Mouse (Mus musculus) spleen, embryonic (tissue): ENCODE data around the gene Cdk19.

Experiments
- CTCF ChIA-PET: fragments of 350-600 bp; sonication (Branson Sonifier 250); formaldehyde crosslinking; loops from one replicate; lab custom pipeline; 2022; lab: Charles Lee

The Cdk19 gene

DNA sequence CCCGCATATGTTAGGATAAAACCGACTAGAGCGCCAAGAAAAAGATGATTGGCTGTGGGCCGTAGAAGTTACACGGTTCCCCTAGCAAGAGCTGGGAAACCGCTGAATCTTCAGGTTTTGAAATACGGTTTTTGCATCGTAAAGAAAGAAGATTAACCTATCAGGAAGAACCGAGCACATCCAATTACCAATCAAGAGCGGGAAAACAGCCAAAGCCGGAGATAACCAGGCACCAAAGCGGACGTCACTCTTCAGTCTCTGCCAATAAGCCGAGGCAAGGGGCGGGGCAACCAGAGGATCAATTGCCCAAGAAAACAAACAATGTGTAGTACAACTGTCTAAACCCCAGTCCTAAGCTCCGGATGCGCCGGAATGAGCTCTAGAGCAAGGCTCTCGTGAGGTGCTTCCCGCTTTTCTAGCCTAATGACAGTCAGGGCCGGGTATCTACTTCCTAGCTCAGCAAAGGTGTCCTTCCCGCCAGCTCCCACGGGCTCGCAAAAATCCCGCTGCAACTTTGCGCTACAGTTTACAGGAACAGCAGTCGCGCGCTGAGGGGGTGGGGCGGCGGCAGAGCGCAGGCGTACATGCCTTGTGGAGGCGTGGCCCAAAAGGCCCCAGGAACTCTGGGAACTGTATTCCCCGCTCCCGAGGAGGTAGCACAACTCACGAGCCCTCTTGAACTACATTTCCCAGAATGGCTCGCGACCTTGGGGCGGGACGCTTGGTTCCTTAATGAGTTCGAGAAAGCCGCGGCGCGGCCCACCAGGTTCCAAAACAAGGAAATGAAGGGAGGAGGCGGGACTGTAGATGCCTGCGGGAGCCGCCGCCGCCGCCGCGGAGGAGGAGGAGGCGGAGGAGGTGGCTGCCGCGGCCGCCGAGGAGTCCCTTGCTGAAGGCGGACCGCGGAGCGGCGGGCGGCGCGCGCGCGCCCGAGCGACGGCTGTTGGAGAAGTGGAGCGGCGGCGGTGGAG lies 9.5 kb downstream of the Cdk19 start:
- CTCF ChIA-PET = interaction anchor here (0.6 to 1.1 kb wide), 4 partner anchors 18 to 177 kb away, joined by 3 read pairs; no protein-coding TSS in a partner anchor

DNA sequence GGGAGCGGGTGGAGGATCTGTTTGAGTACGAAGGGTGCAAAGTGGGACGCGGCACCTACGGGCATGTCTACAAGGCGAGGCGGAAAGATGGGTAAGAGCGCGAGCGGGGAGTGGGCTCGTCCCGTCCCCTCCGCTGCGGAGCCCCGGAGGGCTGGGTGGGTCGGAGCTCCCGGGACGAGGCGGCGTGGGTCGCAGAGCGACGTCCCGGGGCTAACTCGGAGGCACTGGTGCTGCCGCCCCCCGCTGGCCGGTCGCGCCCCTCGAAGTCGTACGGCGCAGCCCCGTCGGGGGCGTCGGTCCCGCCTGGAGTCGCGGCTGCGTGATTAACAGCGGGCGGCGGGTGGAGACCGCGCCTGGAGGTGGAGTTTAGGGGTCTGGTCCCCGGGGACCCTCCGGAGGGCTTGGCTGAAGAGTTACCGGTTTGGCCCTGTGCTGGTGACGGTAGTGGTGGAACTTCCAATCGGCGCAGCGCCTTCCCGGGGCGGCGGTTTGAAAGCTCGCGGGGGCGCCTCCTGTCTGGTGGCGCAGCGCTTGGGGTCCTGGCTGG lies 10.3 kb downstream of the Cdk19 start:
- CTCF ChIA-PET = interaction anchor here (0.7 to 1.1 kb wide), 2 partner anchors 74 to 176 kb away, joined by 3 read pairs; no protein-coding TSS in a partner anchor

DNA sequence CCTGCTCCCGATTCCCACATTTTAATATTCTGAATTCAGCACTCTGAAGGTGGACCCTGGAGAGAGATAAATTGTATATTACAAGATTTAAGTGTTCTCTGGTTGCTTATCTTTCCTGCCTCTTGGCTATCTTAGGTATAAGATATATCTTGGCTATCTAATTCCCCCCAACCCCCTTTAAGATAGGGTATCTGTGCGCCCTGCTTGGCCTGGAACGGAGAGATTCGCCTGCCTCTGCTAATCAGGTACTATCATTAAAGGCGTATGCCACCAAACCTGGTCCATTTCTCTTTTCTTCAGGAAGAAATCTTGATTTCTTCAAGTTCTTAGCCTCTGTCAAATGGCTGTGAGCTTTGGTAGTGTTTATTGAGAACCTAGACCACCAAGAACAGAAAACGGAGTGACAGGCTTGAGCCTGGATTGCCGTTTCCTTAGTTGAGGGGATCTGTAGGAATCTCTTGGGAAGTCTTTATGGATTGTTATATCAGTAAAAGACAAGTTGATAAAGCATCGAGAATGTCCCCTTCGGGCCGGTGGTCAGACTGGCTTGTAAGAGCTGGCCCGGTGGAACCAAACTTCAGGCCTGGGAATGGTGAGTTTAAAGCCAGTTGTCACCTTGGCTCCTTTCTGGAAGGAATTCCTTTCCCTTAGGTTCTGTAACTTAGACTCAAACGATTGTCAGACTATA lies 11.0 kb downstream of the Cdk19 start:
- CTCF ChIA-PET = no interaction called here

- CTCF ChIA-PET = no interaction called here
These were observed 11.8 kb downstream of the Cdk19 start for GRCm38 (mm10) chr10:40351156-40351555.

- CTCF ChIA-PET = interaction anchor here (0.7 kb wide), 1 partner anchor 1142 kb away, joined by 11 read pairs; no protein-coding TSS in a partner anchor
These were observed 14.7 kb downstream of the Cdk19 start for GRCm38 (mm10) chr10:40354081-40354480.

- CTCF ChIA-PET = interaction anchor here (0.7 kb wide), 1 partner anchor 1142 kb away, joined by 11 read pairs; no protein-coding TSS in a partner anchor
These were observed 15.2 kb downstream of the Cdk19 start for GRCm38 (mm10) chr10:40354556-40354955.

DNA sequence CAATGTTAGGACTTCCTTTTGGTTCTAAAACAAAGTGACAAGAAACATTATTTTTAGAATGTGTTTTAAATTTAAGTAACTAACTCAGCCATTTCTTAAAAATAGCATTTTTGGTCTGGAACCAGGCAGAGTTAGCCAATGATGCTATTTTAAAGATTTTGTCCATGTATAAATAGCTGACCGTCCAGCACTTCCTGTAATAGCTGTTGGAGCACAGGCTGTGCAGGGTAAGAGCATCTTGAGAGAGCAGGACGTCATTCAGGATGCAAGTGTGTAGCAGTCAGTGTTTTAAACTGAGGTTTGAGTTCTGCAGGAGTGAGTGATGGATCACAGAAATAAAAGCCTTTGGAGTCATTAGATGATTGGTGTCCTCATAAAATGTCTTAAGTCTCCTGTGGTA lies 18.8 kb downstream of the Cdk19 start:
- CTCF ChIA-PET = no interaction called here

DNA sequence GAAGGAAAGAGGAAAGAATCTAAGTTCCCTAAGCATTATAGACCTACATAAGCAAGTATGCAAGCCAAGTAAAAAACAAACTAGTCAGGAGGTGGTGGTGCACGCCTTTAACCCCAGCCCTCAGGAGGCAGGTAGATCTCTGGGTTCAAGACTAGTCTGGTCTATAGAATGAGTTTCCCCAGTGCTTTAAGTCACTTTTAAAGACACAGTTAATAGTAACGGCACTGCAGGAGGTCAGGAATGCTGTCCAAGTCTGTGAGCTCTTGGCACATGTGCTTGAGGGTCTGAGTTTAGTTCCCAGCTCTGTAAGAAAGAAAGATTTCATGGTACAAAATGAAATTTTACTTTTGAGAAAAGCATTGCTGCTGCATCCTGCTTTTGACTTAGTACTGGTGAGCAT lies 19.8 kb downstream of the Cdk19 start:
- CTCF ChIA-PET = interaction anchor here (0.6 to 0.9 kb wide), 2 partner anchors 10 to 129 kb away, joined by 3 to 4 read pairs; no protein-coding TSS in a partner anchor

GRCm38 (mm10) chr10:40363004-40363403 lies 23.6 kb downstream of the Cdk19 start:
- CTCF ChIA-PET = no interaction called here

DNA sequence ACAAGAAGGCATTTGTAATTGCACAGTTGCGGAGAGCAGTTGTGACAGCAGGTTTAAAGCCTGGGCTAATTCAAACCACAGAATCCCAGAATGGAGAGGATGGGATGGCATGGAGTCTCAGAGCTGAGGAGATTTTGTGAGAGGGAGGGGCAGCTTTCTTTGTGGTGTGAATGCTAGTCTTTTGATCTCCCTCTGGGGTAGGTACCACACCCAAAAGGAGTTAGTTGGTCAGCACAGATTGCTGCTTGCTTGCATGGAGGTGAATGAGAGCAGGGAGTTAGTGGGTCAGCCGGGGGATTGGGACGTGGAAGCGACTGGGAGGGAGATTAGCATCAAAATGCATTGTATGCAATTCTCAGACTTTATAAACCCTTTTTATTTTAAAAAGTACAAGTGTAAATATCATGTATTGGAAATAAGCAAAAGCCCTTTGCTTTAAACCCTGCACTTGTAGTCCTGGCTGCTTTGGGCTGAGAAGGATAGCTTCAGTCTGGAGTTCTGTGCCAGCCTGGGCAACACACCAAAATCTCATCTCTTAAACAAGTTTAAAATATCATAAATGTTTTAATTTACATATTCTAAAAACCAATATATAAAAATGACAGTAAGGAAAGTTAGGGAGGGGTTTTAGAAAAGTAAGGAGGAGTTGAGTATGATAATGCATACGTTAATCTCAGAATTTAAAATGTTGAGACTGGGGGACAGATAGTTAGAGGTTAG lies 25.4 kb downstream of the Cdk19 start:
- CTCF ChIA-PET = no interaction called here

- CTCF ChIA-PET = no interaction called here
These were observed 26.6 kb downstream of the Cdk19 start for GRCm38 (mm10) chr10:40365991-40366390.

DNA sequence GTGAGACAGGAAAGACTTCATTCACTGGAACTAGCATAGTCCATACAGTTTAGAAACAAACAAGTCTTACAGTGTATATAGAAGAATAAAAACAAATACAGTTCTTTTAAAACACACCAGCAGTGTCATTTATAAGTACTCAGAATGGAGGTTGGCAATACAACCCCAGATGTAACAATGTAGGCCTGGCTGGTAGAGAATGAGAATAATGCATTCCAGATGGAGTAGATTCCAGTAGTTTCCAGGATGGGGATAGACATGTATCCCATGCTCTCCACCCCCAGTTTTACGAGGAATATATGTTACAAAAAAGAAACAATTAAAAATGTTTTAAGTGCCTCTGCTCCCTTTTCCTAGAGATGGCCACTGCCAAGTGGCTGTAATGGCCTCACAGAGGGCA lies 29.2 kb downstream of the Cdk19 start:
- CTCF ChIA-PET = no interaction called here

DNA sequence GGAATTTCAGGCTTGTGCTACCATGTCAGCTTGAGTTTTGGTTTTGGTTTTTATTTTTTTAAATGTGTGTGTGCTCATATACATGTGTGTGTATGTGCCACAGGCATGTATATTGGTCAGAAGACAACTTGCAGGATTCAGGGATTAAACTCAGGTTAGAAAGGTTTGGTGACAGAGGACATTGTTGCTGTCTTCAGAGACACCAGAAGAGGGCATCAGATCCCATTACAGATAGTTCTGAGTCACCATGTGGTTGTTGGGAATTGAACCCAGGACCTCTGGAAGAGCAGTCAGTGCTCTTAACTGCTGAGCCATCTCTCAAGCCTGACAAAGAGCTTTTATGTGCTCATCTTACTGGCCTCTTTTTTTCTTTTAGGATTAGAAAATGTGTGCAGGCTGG lies 30.8 kb downstream of the Cdk19 start:
- CTCF ChIA-PET = interaction anchor here (1.4 to 1.5 kb wide), 2 partner anchors 155 to 160 kb away, joined by 4 to 6 read pairs; no protein-coding TSS in a partner anchor

DNA sequence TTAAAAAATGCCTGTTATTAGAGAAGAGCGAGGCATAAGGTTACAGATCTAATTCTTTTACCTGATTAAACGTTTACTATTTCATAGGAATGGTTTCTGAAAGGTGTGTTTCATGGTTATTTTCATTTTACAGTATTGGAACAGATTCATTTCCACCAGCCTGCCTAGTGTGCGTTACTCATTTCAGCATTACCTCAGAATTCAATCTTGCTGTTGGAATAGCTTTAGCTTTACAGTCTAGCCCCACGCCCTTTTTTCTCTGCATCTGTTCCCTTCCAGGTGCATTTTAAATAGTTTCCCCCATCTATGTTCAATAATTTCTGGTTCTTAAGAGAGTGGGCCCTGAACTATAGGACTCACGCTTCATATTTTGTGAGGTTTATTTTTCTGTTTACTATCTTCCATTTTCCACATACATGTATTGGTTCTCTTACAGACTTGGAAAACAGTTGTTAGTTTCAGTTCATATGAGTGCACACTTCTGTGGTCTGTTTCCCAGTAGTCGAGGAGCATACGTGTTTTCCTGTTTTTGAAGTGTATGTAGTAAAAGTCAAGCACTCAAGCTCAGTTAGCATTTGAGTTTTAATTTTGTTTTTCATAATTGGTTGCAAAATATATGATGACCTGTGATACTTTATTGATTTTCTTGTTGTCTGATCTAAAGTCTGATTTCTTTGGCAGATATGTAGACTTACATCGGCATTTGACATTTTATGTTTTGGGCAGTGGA lies 32.0 kb downstream of the Cdk19 start:
- CTCF ChIA-PET = no interaction called here

- CTCF ChIA-PET = no interaction called here
These were observed 32.7 kb downstream of the Cdk19 start for GRCm38 (mm10) chr10:40371914-40372675.

- CTCF ChIA-PET = no interaction called here
These were observed 34.4 kb downstream of the Cdk19 start for GRCm38 (mm10) chr10:40373749-40374148.

DNA sequence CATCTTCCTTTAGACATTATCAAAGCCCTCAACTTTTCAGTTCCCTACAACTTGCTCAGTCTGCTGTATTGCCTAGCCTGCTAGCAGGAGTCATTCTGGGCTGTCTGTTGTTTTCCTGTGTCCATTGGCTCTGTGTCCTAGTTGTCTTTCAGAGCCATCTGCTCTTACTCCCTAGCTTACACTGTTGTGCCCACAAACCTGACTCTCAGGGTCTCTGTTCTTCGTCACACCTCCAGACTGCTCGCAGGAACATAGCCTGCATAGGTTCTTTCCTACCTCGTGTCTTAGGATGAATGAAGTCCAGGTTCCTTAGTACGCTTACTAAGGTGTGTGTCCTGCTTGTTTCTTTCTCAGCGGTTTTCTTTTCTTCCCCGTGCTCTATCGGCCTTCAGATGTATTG lies 35.5 kb downstream of the Cdk19 start:
- CTCF ChIA-PET = no interaction called here

DNA sequence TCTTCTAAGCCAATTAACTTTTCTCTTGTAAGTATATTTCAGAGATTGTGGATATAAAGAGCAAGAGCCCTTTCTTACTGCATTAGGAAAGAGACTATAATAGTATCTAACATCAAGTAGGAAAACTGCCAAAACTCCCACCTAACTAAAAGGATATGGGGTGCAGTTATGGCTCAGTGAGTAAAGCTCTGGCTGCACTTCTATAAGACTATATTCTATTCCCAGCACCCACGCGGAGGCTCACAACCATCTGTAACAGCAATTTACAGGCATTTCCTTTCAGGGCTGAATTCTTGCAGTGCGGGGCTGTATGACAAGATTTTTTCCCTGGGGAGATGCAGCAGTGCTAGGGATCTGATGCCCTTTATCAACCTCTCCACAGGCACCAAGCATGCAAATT lies 36.9 kb downstream of the Cdk19 start:
- CTCF ChIA-PET = interaction anchor here (0.6 kb wide), 1 partner anchor 24 kb away, joined by 6 read pairs; no protein-coding TSS in a partner anchor

DNA sequence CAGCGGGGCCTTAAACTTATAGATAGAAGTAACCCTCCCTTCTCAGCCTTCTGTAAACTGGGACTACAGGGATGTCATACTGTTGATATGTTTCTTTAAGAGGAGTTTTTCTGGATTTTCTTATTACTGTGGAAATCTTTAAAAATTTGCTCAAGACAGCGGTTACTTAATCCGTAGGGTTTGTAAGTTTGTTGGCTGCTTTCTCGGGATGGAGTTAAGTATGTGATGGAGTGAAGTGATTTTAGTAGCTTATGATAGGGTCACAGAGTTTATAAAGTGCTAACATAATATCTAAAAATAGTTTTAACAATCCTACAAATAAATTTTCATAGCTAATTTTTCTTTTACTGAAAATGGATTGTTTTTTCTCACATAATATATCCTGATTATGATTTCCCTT lies 38.9 kb downstream of the Cdk19 start:
- CTCF ChIA-PET = no interaction called here

DNA sequence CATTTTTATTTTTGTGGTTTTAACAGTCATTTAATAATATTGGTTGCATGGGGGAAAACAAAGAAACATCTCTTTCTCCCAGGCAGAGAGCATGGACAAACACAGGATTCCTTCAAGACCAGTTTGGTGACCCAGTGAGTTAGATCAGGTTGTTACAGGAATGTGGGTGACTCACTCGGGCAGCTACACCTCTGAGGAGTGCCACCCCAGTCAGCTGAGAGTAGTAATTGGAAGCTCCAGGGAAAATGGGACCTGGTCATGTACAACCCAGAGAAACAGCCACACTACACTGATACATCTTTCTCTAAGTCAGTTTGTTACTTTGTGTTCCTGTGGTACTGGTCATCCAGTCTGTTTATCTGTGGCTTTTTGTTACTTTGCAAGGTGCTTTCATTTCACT lies 40.3 kb downstream of the Cdk19 start:
- CTCF ChIA-PET = no interaction called here
